Mouse (Mus musculus) liver, embryonic 14.5 days (tissue): ENCODE measurements around the gene Serinc3. TPM values are rescaled to one million over a fixed set of nuclear protein-coding genes. Genes with fewer than 3 reads are reported as not detected.

ENCODE experiments used
- ATAC-seq: fragments of 200-750 bp; cut with Nextera tagmentation; 2 replicates; pipeline ENCODE4 v1.8.0; 2017; ENCODE audit warnings: moderate number of reproducible peaks, mild to moderate bottlenecking, moderate library complexity; ENCODE audit not compliant: insufficient read depth
- DNase-seq, 3 experiments: peaks; one replicate each; pipeline ENCODE4 v3.0.0-alpha.2; 2012 to 2013; ENCODE audit warnings: low read depth in 3 of 3, low spot score in 3 of 3
- H3K27ac ChIP-seq: fragments of 300-500 bp; sonication (generic); 2 replicates; pipeline ENCODE4 v1.5.1; 2014; ENCODE audit warnings: moderate library complexity, mild to moderate bottlenecking, control low read depth, inconsistent platforms
- H3K27me3 ChIP-seq: fragments of 300-500 bp; sonication (generic); 2 replicates; pipeline ENCODE4 v1.6.1; 2014; ENCODE audit warnings: mild to moderate bottlenecking, low read length, moderate library complexity; ENCODE audit not compliant: control insufficient read depth, insufficient read depth
- H3K36me3 ChIP-seq: fragments of 300-500 bp; sonication (generic); replicated peaks from 2 replicates; pipeline ENCODE4 v1.6.1; 2014; ENCODE audit warnings: low read depth; ENCODE audit not compliant: control insufficient read depth, insufficient read depth
- H3K4me1 ChIP-seq, 2 experiments: fragments of 200-500 bp in 1 of 2; fragments of 300-500 bp in 1 of 2; sonication (generic) in 1 of 2; replicated peaks; 2 replicates each; pipeline ENCODE4 v1.6.1; 2012 to 2014; ENCODE audit warnings: antibody characterized with exemption in 1 of 2, inconsistent platforms in 1 of 2, low read length in 1 of 2; ENCODE audit not compliant: control insufficient read depth in 2 of 2, insufficient read depth in 2 of 2
- H3K4me2 ChIP-seq: fragments of 300-500 bp; sonication (generic); 2 replicates; pipeline ENCODE4 v1.6.1; 2014; ENCODE audit warnings: low read depth, mild to moderate bottlenecking, control low read depth, moderate library complexity
- H3K4me3 ChIP-seq, 2 experiments: fragments of 200-500 bp in 1 of 2; fragments of 300-500 bp in 1 of 2; sonication (generic) in 1 of 2; 2 replicates each; pipeline ENCODE4 v1.5.1; 2012 to 2014; ENCODE audit warnings: low read depth in 2 of 2, low read length in 2 of 2, mild to moderate bottlenecking in 2 of 2, control low read depth in 1 of 2, inconsistent platforms in 1 of 2, moderate library complexity in 1 of 2; ENCODE audit not compliant: insufficient read depth in 1 of 2
- H3K9ac ChIP-seq: fragments of 300-500 bp; sonication (generic); replicated peaks from 2 replicates; pipeline ENCODE4 v1.6.1; 2014; ENCODE audit warnings: mild to moderate bottlenecking, control low read depth, moderate library complexity
- H3K9me3 ChIP-seq: fragments of 300-500 bp; sonication (generic); 2 replicates; pipeline ENCODE4 v1.6.1; 2016; ENCODE audit warnings: low read length, mixed read lengths; ENCODE audit not compliant: control insufficient read depth
- CTCF ChIP-seq: IDR thresholded peaks from 2 replicates; pipeline ENCODE4 v1.5.1; 2016; ENCODE audit warnings: antibody characterized with exemption, low read depth, control low read depth
- EP300 ChIP-seq: IDR thresholded peaks from 2 replicates; pipeline ENCODE4 v1.6.1; 2016; ENCODE audit warnings: antibody characterized with exemption, low read depth
- WGBS: fragments of 180-500 bp; shearing (Covaris S2); extraction: QIAGEN DNeasy Blood & Tissue Kit; methylation state at CpG from one replicate; pipeline ENCODE4 v1.1.7; 2014; ENCODE audit not compliant: insufficient replicate concordance; 5-methylcytosine and 5-hydroxymethylcytosine counted together
- polyA plus RNA-seq, 2 experiments: library from polyadenylated mRNA; depleted of rRNA in 1 of 2; stranded (reverse) in 1 of 2; unstranded in 1 of 2; fragments of >200 nt; fragmentation: Nextera tagmentation in 1 of 2; extraction: Ambion mirVana in 1 of 2; gene quantifications; 2 replicates each; pipeline versions ENCODE4 v1.2.1 to v1.2.3; 2012 to 2014

Gene Serinc3
- polyA plus RNA-seq, 2 experiments, result 165 to 257 TPM

DNA sequence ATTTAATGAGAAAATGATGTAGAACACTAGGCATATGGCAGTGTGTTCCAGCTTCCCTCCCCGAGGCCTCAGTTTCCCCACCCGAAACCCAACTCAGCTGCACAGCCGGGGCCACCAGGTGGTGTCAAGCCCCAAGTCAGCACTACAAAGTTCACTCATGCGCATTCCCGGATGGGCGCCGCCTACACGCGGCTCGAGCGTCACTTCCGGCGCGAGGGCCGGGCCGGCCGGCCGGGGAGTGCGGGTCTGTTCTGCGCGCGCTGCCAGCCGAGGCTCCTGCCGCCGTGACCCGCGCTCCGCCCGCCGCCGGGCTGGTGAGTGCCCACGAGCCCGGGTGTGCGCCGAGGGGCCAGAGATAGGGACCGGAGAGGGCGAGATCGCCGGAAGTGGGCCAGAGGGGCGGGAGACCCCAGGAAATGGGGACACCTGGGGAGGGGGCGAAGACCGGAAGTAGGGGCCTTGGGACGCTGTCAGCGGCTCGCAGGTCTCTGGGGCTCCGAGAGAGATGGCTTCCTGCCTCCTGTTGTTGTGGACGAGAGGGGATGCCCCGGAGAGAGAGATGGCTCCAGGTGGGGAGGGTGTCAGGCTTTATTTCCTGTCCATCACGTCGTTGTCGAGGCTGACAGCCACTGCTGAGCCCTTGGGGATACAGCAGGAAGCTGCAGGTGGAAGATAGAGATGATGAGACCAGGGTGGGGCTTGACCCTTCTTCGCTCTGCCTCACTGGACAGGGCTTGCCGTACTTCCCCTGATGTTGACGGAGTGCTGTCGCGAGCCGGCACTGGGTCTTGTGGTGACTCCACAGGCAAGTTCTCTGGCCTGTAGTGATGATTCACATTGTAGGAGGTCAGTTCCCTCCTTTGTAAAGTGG is 42.6 kb downstream of the Serinc3 start, which contains the start of gene Ttpal:
Gene Ttpal, plus strand, starts transcription at position 214 of the 871 bp plus-strand sequence.
- peak within 1 kb of the TSS; percentile 97 for H3K9ac ChIP-seq
- H3K4me2 ChIP-seq, result peak within 1 kb of the TSS; percentile 99
- peak; percentile 91 for ATAC-seq
- H3K27ac ChIP-seq, result peak within 1 kb of the TSS; percentile 78
- no peaks in the 10 kb centered on the region; the same call in 1 of the 2 replicates for H3K36me3 ChIP-seq
- peak within 1 kb of the TSS; percentile 81 to 91 for H3K4me3 ChIP-seq
- under 1% methylated on average over 57 of the region's 57 CpGs for WGBS
- TF ChIP-seq CTCF (peak; percentile 84), EP300 (no peak)
- peak; percentile 70 to 81 (median 71) for DNase-seq
- H3K27me3 ChIP-seq, result no peaks in the 10 kb centered on the region
- H3K9me3 ChIP-seq, result no peaks in the 10 kb centered on the region
- H3K4me1 ChIP-seq, result peaks cover 8 to 20% of the 10 kb centered on the region in 2 experiments; a peak in 3 of 4 replicates

DNA sequence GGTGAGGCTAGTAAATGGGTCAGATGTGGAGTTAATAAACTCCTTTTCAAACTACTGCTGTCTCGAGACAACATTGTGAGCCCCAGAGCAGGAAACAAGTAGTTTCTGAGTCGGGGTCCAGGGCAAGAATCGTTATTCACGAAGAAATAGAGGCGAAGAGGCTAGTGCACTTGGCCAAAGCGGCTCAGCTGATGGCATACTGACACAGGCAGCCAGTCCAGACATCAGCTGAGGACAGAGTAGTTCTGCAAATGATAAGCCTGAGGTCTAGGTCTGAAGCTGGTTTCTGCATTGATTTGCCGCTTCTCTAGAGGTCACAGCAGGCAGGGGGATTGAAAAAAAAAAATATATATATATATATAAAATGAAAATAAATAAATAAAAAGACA is 43.2 kb downstream of the Serinc3 start:
- H3K4me1 ChIP-seq, result peaks cover 8 to 26% of the 10 kb centered on the region in 2 experiments
- H3K36me3 ChIP-seq, result no peaks in the 10 kb centered on the region
- peak overlapping the region; percentile 81 to 91 for H3K4me3 ChIP-seq
- DNase-seq, result no peak
- H3K27me3 ChIP-seq, result no peaks in the 10 kb centered on the region
- no peaks in the 10 kb centered on the region for H3K9me3 ChIP-seq
- no peak for TF ChIP-seq EP300
- no peak for TF ChIP-seq CTCF
- H3K27ac ChIP-seq, result no peak overlapping the region
- peak overlapping the region; percentile 97 for H3K9ac ChIP-seq
- WGBS, result 54% methylated on average over 7 of the region's 7 CpGs
- no peak for ATAC-seq
- peak overlapping the region; percentile 99 for H3K4me2 ChIP-seq

- TF ChIP-seq EP300, result no peak
- TF ChIP-seq CTCF, result no peak
- H3K36me3 ChIP-seq, result no peaks in the 10 kb centered on the region
- H3K4me2 ChIP-seq, result no peak overlapping the region
- ATAC-seq (no peak), DNase-seq (no peak)
- no peak overlapping the region for H3K9ac ChIP-seq
- no peak overlapping the region for H3K27ac ChIP-seq
- no peaks in the 10 kb centered on the region for H3K9me3 ChIP-seq
- H3K27me3 ChIP-seq, result no peaks in the 10 kb centered on the region
- H3K4me3 ChIP-seq, result no peak overlapping the region
- H3K4me1 ChIP-seq, result peaks cover 7 to 30% of the 10 kb centered on the region in 2 experiments
- 81% methylated on average over 7 of the region's 7 CpGs for WGBS
Observed at GRCm38 (mm10) chr2:163601066-163601465, 43.9 kb downstream of the Serinc3 start.

GRCm38 (mm10) chr2:163599226-163599625 is 45.7 kb downstream of the Serinc3 start:
- H3K36me3 ChIP-seq, result no peaks in the 10 kb centered on the region
- no peaks in the 10 kb centered on the region for H3K9me3 ChIP-seq
- ATAC-seq, result no peak
- no peak overlapping the region for H3K27ac ChIP-seq
- 0% methylated on average over 1 of the region's 1 CpGs for WGBS
- no peak overlapping the region for H3K4me2 ChIP-seq
- H3K4me1 ChIP-seq, result peaks cover 4 to 33% of the 10 kb centered on the region in 2 experiments
- no peaks in the 10 kb centered on the region for H3K27me3 ChIP-seq
- TF ChIP-seq EP300 (no peak), CTCF (peak; percentile 92)
- H3K9ac ChIP-seq, result no peak overlapping the region
- no peak for DNase-seq
- H3K4me3 ChIP-seq, result no peak overlapping the region

DNA sequence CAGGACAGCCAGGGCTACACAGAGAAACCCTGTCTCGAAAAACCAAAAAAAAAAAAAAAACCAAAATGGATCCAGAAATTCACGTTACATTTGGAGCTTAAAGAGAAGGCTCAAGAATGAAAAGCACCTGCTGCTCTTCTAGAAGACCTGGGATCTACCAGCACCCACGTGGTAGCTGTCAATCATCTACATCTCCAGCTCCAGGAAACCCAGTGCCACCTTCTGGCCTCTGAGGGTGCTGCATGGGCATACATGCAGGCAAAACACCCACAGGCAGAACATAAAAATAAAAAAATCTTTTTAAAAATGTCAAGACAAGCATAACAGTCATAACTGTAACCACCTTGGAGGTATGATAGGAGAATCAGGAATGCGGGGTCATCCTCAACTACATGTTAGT is 47.3 kb downstream of the Serinc3 start:
- 43% methylated on average over 4 of the region's 4 CpGs for WGBS
- peaks cover 0 to 32% of the 10 kb centered on the region in 2 experiments; a peak in 3 of 4 replicates for H3K4me1 ChIP-seq
- DNase-seq (peak in 2 of 3 experiments; percentile 40 to 52), ATAC-seq (no peak)
- H3K9ac ChIP-seq, result no peak overlapping the region
- no peaks in the 10 kb centered on the region for H3K36me3 ChIP-seq
- no peak overlapping the region for H3K4me3 ChIP-seq
- no peaks in the 10 kb centered on the region for H3K27me3 ChIP-seq
- no peak overlapping the region for H3K4me2 ChIP-seq
- TF ChIP-seq CTCF (peak; percentile 71), EP300 (no peak)
- no peak overlapping the region for H3K27ac ChIP-seq
- H3K9me3 ChIP-seq, result no peaks in the 10 kb centered on the region
